Mouse (Mus musculus): ENCODE data around the gene Rragc.

- TF ChIP-seq CTCF (IDR thresholded peaks at IDR 0.05) (no peak), EP300 (IDR thresholded peaks at IDR 0.05) (no peak)
Measured at GRCm38 (mm10) chr4:123911503-123911902, 5.7 kb upstream of the Rragc start.

All from lung, postnatal 0 days (tissue).